Mouse (Mus musculus): ENCODE data around the gene Fcrls.

Gene Fcrls

GRCm38 (mm10) chr3:87263436-87263835 is at the start of gene Fcrls:
TSS of gene Fcrls (minus strand) at chr3:87263738.
- no peak for DNase-seq (ENCODE audit: low read depth, low spot score)

- no peak for DNase-seq (ENCODE audit: low read depth, low spot score)
These were observed 46.4 kb upstream of the Fcrls start for GRCm38 (mm10) chr3:87309922-87310321.

GRCm38 (mm10) chr3:87299901-87300300 is 36.4 kb upstream of the Fcrls start:
- DNase-seq (ENCODE audit: low read depth, low spot score) = no peak

GRCm38 (mm10) chr3:87274372-87274771 is 10.8 kb upstream of the Fcrls start:
- no peak for DNase-seq (ENCODE audit: low read depth, low spot score)

- DNase-seq (ENCODE audit: low read depth, low spot score) = no peak
These were observed 3.0 kb upstream of the Fcrls start for GRCm38 (mm10) chr3:87266581-87266980.

- DNase-seq (ENCODE audit: low read depth, low spot score) = no peak
These were observed 8.3 kb downstream of the Fcrls start for GRCm38 (mm10) chr3:87255239-87255638.

- DNase-seq (ENCODE audit: low read depth, low spot score) = no peak
These were observed 14.0 kb downstream of the Fcrls start for GRCm38 (mm10) chr3:87249571-87249970.

- no peak for DNase-seq (ENCODE audit: low read depth, low spot score)
These were observed 16.2 kb downstream of the Fcrls start for GRCm38 (mm10) chr3:87247292-87247691.

GRCm38 (mm10) chr3:87243654-87244053 is 19.9 kb downstream of the Fcrls start:
- no peak for DNase-seq (ENCODE audit: low read depth, low spot score)

- no peak for DNase-seq (ENCODE audit: low read depth, low spot score)
These were observed 22.6 kb downstream of the Fcrls start for GRCm38 (mm10) chr3:87240909-87241308.

- DNase-seq (ENCODE audit: low read depth, low spot score) = no peak
These were observed 39.9 kb downstream of the Fcrls start for GRCm38 (mm10) chr3:87223636-87224035.

GRCm38 (mm10) chr3:87222346-87222745 is 41.2 kb downstream of the Fcrls start:
- no peak for DNase-seq (ENCODE audit: low read depth, low spot score)

GRCm38 (mm10) chr3:87215176-87215575 is 48.4 kb downstream of the Fcrls start:
- DNase-seq (ENCODE audit: low read depth, low spot score) = no peak

- DNase-seq (ENCODE audit: low read depth, low spot score) = no peak
These were observed 49.2 kb downstream of the Fcrls start for GRCm38 (mm10) chr3:87214221-87214864.

GRCm38 (mm10) chr3:87206336-87207075 is 57.0 kb downstream of the Fcrls start:
- no peak for DNase-seq (ENCODE audit: low read depth, low spot score)

All from c-Kit-negative CD71-positive TER-119-positive erythroid progenitor cells, embryonic 14.5 days (primary cell).